Mouse (Mus musculus): ENCODE measurements around the gene Tnfrsf1b.

Tnfrsf1b gene

DNA sequence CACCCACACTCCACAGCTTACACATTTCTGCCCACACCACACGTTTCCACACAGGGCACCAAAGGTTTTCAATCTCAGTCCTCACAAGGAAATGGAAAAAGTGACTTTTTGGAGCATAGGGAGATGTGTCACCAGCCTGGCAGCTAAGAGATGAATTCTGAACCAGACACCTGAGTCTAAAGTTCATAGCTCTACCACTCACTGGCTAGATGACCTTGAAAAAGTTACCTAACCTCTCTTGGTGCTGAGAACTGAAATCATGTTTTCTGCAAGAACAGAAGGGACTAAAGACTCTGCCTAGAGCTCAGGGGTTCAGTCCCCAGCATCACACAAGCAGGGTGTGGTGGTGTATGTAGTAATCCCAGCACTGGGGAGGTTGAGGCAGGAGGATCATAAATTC, 26.7 kb downstream of the Tnfrsf1b start:
- no peak for DNase-seq (ENCODE audit: low spot score in 2 of 2)

DNA sequence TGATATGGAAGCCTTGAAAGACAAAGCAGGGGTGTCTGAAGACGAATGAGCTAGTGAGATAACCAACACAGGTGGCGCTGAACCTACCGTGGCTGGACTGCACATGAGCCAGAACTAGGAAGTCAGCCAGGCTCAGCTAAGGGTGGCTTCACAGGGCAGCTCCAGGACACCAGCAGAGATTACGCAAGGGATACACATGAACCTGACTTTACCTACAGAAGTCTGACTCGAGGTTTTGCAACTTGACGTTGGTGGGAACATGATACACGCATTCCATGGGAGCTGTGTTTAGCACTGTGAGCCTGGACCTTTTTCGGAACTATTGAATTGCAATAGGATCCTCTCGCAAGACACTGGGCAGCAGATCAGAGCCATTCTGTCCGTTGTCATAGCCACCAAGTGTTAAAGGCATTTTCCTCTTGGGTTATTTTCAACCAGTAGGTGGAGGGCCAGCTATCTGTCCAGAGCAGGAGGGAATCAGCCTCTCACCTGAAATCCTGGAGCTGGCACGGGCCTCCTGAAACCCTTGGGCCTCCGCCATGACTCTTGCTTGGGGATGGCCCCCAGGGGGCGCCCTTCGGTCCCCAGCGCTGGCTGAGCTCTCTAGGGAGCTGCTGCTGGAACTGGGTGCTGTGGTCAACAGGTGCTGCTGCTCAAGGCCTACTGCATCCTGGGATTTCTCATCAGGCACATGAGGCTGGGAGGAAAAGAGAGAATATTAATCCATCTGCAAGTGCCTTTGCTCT, 27.3 kb downstream of the Tnfrsf1b start:
- DNase-seq (ENCODE audit: low spot score in 2 of 2), result no peak

DNA sequence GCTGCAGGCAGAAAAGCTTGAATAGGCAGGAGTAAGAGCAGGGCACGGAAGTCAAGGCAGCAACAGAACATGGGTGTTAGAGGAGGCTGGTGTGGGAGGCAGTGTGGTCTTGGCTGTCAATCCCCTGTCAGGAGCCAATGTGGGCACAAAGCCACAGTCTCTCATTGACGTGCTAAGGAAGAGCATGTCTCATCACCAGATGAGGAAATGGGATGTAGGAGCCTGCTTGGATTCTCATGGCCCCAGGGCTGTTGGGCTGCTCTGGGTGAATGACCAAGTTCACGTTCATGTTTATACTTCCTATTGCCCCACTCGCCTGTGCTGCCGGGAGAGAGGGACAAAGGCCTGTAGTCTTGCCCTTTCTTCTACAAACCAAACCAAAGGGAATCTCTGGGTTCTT, 28.8 kb downstream of the Tnfrsf1b start:
- no peak for DNase-seq (ENCODE audit: low spot score in 2 of 2)

DNA sequence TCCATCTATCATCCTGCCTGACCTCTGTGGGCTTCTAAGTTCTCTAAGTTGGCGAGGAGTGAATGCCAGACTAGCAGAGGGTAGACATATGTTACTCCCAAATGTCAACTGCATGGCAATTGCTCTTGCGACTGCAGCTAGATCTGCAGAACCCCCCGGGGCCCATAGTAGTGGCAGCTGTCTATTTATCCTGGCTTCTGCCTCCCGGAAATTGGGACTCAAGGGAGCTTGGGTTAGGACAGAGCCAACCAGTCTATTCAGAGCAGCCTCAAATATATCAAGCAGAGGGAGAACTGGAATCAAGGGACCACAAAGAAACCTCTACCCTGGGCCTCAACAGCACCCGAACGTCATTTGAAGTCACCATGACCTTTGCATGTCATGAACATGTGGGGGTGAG, 29.6 kb downstream of the Tnfrsf1b start:
- DNase-seq (ENCODE audit: low spot score in 2 of 2), result no peak

DNA sequence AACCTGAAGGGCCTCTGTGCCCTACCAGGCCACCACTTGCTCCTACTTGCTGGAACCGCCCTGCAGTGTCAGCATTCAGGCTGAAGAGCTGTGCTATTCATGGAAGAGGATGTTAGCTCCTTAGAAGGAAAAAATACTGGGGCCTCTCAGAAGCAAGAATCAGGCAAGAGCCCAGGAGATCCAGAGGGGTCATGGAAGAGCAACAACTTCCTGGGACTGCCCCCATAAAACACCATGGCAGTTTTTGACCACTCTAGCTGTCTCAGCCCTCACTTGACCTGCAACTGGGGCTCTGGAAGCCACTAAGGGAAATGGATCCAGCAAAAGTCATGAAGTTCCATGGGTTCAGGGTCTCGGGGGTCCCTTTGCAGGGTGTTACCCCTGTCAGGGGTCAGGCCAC, 31.3 kb downstream of the Tnfrsf1b start:
- DNase-seq (ENCODE audit: low spot score in 2 of 2), result no peak

DNA sequence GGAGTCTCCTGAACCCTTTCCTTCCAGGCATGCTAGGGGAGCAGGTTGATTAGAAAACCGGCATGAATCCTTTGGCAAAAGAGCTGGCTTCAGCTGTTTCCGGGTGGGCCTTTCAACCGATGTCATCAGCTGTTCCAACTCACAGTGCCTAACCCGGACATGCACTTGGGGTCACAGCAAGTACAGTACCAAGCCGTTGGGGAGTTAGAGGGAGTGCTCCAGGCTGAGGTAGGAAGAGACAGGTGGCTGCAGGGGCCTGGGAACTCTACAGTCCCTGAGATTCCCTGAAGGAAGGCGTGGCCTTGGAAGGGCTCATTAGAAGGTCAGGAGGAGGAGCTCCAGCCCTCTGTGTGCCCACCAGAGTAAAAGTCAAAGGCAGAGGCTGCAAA, 31.9 kb downstream of the Tnfrsf1b start:
- DNase-seq (ENCODE audit: low spot score in 2 of 2), result no peak

DNA sequence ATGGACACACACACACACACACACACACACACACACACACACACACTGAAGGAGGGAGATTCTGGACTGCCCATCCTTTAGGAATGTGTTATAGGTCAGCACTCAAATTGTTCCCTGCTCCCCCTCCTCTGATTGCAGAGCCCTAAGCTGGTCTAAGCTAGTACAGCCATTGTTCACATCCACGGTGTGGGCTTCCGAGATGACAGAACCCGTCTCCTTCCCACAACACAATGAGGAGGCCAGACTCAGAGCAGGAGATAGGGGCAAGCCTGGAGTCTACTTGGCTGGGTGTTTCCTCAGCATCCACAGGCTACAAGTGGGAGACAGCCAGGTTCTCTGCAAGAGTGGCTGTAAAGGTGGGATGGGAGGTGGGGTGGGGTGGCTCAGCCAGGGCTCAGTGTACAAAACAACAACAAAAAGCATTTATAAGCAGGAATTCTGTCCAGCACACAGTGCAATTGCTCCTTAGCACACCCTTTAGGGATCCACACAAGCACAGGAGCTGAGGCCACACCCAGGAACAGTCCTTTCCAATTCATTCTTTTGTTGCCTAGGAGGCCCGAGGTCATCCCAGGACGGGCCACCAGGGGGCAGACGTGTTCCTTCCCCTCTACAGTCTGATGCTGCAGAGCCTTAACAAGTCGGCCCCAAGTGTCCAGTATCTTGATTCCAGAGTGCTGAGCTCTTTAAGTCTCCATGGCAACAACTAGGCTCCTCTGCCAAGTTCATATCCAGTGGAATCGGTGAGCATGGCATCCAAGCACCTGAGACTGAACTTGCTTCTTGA, 32.5 kb downstream of the Tnfrsf1b start:
- DNase-seq (ENCODE audit: low spot score in 2 of 2), result peak; percentile 91

DNA sequence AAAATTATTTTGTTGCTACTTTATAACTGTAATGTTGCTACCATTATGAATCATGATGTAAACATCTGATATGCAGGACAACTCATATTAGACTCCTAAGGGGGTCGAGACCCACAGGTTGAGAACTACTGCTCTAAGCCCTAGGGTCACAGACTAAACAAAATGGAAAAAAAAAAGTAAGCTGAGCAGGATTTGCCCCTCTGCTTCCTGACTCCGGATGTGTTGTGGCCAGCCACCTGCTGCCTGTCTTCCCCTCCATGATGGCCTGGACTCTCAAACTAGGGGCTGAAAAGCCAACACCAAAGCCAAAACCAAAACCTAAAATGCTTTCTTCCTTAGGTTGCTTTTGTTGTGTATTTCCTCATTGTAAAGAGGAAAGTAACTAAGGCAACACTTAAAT, 35.6 kb downstream of the Tnfrsf1b start:
- no peak for DNase-seq (ENCODE audit: low spot score in 2 of 2)

DNA sequence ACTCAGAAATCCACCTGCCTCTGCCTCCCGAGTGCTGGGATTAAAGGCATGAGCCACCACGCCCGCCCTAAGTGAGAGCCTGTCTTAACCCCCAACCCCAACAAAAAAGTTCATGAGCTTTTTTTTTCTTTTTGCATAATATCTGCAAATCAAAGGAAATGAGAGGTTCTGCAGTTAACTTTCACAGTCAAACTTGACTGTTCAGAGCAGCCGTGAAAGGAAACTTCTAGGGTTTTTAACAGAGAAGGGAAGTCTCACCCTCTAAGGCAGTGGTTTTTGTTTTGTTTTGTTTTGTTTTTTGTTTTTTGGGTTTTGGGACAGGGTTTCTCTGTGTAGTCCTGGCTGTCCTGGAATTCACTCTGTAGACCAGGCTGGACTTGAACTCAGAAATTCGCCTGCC, 36.1 kb downstream of the Tnfrsf1b start:
- DNase-seq (ENCODE audit: low spot score in 2 of 2), result no peak

DNA sequence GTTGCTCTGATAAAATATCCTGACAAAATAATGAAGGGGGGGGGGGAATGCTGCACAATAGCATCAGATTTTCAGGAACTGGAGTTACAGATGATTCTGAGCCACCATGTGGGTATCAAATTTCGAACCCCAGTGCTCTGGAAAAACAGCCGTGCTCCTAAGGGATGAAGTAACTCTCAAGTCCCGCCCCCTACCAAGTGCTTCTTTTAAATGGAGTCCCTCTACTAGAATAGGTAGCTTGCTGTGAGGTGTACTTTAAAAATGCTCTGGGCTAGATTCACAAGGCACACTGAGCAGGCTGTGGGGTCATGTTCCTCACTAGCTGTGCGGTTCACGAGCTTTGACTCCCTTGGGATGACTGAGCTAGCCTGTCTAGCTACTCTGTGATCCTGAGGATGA, 37.0 kb downstream of the Tnfrsf1b start:
- DNase-seq (ENCODE audit: low spot score in 2 of 2), result no peak

DNA sequence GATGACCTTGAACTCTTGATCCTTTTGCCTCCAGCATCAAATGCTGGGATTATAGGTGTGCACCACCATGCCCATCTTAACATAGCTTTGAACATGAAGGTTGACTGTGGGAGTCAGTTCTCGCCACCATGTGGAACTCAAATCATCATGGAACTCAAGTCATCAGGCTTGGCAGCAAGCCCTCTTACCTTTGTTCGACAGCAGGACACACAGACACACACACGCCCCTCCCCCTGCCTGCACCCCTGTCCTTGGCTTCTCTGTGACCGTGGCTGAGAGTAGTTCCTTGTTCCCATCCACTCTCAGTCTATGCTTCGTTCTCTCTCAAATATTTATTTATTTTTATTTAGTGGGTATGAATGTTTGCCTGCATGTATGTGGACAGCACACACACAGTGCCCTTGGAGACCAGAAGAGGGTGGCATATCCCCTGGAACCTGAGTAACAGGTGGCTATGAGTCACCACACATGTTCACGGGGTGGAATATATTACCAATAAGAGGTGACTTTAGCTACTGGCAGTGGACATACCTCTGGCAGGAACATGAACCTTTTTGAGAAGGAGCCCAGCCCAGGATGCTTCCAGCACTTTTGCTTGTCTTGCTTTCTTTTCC, 37.5 kb downstream of the Tnfrsf1b start:
- no peak for DNase-seq (ENCODE audit: low spot score in 2 of 2)

DNA sequence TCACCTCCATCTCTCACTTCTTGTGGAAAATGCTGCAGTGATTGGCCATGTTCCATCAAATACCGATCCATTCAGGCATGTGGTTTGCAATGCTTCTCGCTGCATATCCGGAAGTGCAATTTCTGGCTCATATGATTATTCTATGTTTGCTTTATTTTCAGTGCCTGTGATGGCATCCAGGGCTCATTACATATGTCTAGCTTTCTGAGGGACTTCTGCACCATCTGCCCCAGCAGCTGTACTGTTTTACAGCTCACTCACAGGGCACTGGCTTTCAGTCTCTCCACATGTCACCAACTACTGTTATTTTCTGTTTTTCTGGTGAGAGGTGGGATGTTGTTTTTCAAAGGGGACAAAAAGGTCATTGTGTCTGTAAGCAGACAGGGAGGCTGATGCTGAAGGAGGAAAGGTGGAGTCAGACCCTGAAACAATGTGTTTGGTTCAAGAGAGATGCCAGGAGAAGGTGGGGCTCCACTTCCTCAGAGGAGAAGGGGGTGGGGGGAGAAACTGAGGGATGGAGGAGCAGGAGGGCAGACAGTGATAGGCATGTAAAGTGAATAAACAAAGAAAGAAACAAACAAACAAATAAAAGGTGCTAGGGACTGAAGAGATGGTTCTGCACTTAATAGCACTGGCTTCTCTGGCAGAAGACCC, 38.8 kb downstream of the Tnfrsf1b start:
- peak in 1 of 2 experiments; percentile 21 for DNase-seq (ENCODE audit: low spot score in 2 of 2)

DNA sequence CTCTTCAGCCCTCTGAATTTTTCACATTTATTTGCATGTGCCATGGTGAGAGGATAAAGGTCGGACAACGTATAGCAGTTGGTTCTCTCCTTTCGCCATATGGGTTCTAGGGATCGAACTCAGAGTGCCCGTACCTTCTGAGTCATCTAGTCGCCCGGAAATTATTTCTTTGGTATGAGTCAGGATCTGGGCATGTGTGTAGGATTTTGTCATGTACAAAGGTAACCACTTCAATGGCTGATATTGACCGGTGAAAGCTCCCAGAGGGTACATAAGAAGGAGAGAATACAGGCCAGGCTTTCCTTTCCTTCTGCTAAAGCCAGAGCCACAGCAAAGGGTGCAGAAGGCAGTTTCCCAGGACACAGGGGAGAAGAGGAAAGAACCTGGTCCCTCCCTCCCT, 41.9 kb downstream of the Tnfrsf1b start:
- no peak for DNase-seq (ENCODE audit: low spot score in 2 of 2)

DNA sequence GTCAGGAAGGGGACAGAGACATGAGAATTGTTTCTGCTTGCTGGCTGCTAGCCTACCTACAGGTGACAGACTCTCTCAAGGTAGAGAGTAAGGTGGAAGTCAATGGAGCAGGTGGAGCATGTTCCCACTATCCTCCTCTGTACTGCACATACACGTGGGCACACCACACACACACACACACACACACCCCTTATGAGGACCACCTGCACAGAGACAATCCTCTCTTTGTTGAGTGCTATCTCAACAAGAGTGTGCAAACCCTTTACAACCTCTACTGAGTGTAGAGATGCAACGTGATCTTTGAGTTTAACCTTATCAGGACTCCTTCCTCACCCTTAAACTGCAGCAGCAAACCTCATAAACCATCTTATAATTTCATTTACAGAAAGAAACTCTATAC, 43.4 kb downstream of the Tnfrsf1b start:
- no peak for DNase-seq (ENCODE audit: low spot score in 2 of 2)

DNA sequence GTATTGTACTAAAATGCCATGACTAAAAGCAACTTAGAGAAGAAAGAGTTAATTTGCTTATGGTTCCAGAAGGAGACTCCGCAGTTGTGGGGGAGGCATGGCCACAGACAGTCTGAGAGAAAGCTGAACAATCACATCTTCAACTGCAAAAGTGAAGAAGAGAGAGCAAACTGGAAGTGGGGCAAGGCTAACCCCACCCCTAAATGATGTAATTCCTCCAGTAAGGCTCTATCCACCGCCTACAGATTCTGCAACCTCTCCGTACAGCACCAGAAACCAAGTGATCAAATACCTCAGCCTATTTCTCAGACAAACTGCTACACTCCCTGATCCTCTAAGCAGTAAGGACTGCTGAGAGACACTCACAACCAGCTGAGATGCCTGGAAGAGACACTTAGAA, 45.2 kb downstream of the Tnfrsf1b start:
- peak in 1 of 2 experiments; percentile 22 for DNase-seq (ENCODE audit: low spot score in 2 of 2)

DNA sequence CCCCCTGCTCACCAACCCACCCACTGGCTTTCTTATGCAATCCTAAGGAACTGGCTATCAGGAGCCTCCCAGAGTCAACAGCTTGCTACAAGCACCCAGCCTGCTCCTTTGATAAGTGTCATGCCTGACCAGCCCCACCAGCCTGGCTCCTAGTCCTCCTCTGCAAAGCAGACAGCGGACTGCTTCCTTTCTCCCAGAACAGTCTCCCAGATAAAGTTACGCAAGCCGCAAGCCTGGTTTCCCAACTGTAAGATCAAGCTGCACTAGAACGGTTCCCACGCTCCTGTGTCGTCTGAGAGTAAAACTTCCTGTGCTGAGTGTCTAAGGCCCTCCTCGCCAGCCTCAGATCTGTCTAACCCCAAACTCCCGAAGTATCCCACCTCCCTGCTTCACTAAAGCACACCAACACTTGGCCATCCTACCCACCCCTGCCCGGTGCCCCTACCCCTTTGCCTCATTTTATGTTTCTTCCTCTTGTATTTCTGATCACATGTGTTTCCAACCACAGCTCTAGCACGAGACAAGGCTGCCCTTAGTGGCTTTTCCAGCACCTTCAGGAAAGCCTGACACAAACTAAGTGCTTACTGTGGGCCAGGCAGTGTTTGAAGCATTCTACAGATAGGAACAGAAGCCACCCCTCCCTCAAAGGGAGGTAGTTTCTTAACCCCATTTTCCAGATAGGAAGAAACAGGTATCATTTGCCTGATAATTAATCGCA, 46.5 kb downstream of the Tnfrsf1b start:
- DNase-seq (ENCODE audit: low spot score in 2 of 2), result peak; percentile 33 to 38

DNA sequence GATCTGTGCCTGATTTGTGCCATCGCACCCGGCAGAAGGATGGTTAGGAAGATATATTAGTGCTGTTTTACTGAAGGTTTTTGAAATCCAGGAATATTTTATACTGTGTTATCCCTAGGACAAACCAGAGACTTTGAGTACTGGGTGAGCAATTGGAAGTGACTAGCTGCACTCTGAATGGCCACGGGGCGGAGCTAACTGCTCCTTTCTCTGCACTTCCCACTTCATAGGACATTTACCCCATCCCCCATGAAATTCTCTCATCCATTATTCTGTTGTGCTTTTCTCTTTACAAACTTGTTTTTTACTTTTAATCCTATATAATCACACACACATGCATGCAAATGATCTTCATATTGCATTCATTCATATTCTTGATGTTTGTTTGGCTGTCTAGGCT, 50.1 kb downstream of the Tnfrsf1b start:
- no peak for DNase-seq (ENCODE audit: low spot score in 2 of 2)

DNA sequence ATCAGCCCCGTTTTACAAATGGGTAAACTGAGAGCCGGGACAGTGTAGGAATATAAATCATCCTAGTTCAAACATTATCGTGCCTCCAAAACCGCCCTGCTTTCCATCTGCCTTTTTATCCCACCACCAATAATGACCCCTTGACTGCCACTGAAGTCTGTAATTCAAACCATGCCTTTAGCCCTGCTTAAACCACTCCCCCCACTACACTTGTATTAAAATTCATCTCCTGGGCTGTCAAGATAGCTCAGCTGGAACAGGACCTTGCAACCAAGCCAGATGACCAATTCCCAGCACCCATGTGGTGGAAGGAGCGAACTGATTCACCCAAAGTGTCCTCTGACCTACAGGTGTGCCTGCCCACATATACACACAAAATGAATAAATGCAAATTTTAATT, 51.5 kb downstream of the Tnfrsf1b start:
- no peak for DNase-seq (ENCODE audit: low spot score in 2 of 2)

DNA sequence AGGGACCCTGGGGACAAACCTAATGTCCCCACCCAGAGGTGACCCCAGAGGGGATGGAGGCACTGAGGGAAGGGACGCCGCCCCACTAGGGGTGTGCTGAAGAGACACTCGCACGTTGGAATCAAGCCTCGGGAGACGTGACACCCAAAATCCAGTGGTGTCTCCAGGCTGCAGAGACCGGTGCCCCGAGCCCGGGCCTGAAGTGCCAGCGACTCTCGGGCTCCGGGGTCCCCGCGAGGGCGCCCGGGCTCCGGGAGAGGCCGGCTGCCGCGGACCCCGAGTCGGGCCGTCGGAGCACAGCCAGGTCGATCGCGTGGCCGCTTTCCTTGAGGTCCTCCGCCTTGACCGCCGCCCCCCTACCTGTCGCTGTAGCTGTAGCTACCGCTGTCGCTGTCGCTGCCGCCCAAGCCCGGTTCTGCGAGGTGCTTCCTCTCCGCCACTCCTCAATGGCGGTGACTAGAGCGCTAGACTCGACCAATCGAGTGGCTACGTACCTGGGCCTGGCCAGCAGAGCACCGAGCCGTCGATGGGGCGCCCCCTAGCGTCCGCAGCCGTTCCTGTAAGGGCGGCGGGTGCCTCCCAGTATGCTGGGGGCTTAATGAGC, 52.0 kb downstream of the Tnfrsf1b start, which contains the start of gene Vps13d:
Gene Vps13d, minus strand, starts transcription at position 447 of the 604 bp plus-strand sequence.
- peak; percentile 89 to 90 for DNase-seq (ENCODE audit: low spot score in 2 of 2)

DNA sequence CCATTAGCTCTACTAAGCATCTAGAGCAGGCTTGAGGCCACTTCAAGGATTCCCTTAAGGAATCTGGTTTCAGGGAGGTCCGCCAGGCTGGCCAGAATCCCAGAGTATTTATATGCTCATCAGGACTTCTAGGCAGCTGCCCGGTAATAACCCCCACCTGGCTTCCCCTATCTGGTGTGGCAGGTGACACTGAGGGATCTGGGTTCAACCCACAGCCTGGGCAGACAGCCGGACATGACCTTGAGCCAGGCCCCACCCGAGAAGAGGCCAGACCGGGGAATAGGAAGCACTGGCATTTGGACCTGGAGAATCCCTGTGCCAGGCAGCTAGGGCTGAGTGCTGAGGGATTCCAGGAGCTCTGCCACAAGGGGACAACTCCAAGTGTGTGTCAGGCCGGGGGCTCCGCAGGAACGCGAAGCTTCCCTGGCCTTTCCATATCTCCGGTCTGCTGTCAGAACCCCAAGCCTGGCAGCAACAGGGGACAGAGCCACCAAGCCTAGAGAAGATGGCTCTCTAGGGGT, 52.6 kb downstream of the Tnfrsf1b start:
- peak; percentile 10 to 23 for DNase-seq (ENCODE audit: low spot score in 2 of 2)

DNA sequence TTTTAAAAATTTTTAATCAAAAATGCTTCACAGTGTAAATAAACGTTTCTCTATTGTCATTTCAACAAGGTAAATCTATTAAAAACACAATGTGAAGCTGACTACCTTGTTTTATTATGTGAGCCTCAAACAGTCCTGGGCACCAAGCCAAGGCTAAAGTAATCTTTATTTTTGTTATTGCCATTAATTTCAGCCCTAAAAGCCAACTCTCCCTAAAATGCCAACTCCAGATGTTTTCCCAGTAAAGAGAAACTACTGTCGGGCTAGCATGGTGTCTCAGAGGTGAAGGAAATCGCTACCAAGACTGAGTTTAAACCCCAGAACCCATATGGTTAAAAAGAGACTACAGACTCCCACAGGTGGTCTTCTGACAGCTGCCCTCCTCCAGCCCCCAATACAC, 53.3 kb downstream of the Tnfrsf1b start:
- no peak for DNase-seq (ENCODE audit: low spot score in 2 of 2)

All from right cerebral cortex, adult 2 months (tissue).